Mouse (Mus musculus): ENCODE results near the gene Fthl17c. TPM values are rescaled to one million over a fixed set of nuclear protein-coding genes. Genes with fewer than 3 reads are reported as not detected.

Fthl17c gene
- polyA plus RNA-seq (2012; rRNA removed), result not detected in 2 replicates

GRCm38 (mm10) chrX:8976459-8976858, at the start of gene Fthl17c:
TSS of gene Fthl17c (minus strand) at chrX:8976559.

GRCm38 (mm10) chrX:8986655-8987054, 10.3 kb upstream of the Fthl17c start, which contains the start of gene Fthl17d:
TSS of gene Fthl17d (minus strand) at chrX:8986755.

GRCm38 (mm10) chrX:8962875-8963274, 13.5 kb downstream of the Fthl17c start, which contains the start of gene Fthl17b:
TSS of gene Fthl17b (minus strand) at chrX:8962975.

Other genes with a start within 250 kb of the Fthl17c start
- gene Ssx9, start 228.1 kb downstream of the Fthl17c start, polyA plus RNA-seq (2012; rRNA removed), result not detected in 2 replicates
- gene Ssxb5, start 172.9 kb downstream of the Fthl17c start, polyA plus RNA-seq (2012; rRNA removed), result not detected in 2 replicates
- gene Gm6592, start 132.6 kb downstream of the Fthl17c start, polyA plus RNA-seq (2012; rRNA removed), result not detected in 2 replicates
- not detected in 2 replicates for gene Gm5751, start 102.3 kb downstream of the Fthl17c start, polyA plus RNA-seq (2012; rRNA removed)
- gene B630019K06Rik, start 84.2 kb downstream of the Fthl17c start, polyA plus RNA-seq (2012; rRNA removed), result 11.2 and 18.8 TPM in 2 replicates
- gene Fthl17b, start 13.6 kb downstream of the Fthl17c start, polyA plus RNA-seq (2012; rRNA removed), result not detected in 2 replicates
- not detected in 2 replicates for gene Fthl17d, start 10.2 kb upstream of the Fthl17c start, polyA plus RNA-seq (2012; rRNA removed)
- gene Fthl17e, start 56.9 kb upstream of the Fthl17c start, polyA plus RNA-seq (2012; rRNA removed), result not detected in 2 replicates
- not detected in 2 replicates for gene Fthl17f, start 86.5 kb upstream of the Fthl17c start, polyA plus RNA-seq (2012; rRNA removed)
- gene 4930402K13Rik, start 128.0 kb upstream of the Fthl17c start, polyA plus RNA-seq (2012; rRNA removed), result not detected in 2 replicates
- 2.3 and 4.1 TPM in 2 replicates for gene Lancl3, start 223.3 kb upstream of the Fthl17c start, polyA plus RNA-seq (2012; rRNA removed)